Mouse (Mus musculus): ENCODE measurements at regions not wholly inside any gene's neighbourhood (a gene's known extent, or its start where the extent isn't known, plus 50 kb on each side); places are given as distances from the start of the nearest gene placed in this dataset.
A peak's percentile ranks its signal among the peaks of the same experiment; 100 is the strongest.

DNA sequence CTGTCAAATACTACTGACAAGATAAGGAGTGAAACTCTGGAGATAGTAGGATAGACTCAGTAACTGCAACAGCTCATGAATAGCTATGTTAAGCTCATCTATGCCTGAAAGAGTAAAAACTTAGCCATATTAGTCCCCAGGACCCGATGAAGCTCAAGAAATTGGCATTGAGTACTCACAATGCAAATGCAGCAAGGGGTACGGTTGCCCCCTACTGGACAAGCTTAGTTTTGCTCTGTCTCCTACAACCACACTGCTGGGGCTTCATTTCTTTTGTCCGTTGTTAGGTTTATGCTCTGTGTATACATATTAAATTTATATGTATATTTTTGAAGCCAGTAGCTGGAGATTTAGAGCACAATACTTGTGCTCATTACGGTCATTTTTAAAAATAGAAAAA, 74.4 kb upstream of the Mup5 start:
- no peak overlapping the region for H3K27ac ChIP-seq (ENCODE audit: insufficient read depth, low read length)
- H3K4me3 ChIP-seq (ENCODE audit: insufficient read depth, low read length), result no peak overlapping the region
- TF ChIP-seq CTCF (IDR thresholded peaks at IDR 0.05; ENCODE audit: extremely low read depth, insufficient read depth, low read length) (peak; percentile 47; the same call in 1 of the 2 replicates), POLR2A (IDR thresholded peaks at IDR 0.05; ENCODE audit: extremely low read depth, insufficient read depth, low read length) (no peak)
- no peaks in the 10 kb centered on the region for H3K4me1 ChIP-seq (ENCODE audit: control insufficient read depth, insufficient read depth, low read length)

DNA sequence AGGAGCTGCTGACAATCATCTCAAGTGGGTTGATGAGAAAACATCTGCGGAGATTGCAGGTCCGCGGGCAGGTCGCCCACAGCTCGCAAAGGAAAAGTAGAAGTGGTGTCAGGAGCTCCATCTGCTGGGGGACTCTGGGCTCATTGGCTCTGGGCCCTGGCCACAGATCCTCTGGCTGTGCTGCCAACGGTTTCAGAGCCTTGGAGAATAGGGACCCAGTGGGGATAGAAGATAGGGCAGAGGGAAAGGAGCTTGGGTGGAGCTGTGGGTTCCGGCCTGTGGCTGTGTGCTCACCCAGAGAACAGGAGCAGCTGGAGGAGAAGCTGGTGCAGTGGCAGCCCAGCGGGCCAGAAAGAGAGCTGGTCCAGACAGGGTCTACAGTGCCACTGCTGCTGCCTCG, 67.1 kb upstream of the Mup5 start:
- H3K4me3 ChIP-seq (ENCODE audit: insufficient read depth, low read length), result no peak overlapping the region
- no peaks in the 10 kb centered on the region for H3K4me1 ChIP-seq (ENCODE audit: control insufficient read depth, insufficient read depth, low read length)
- TF ChIP-seq CTCF (IDR thresholded peaks at IDR 0.05; ENCODE audit: extremely low read depth, insufficient read depth, low read length) (no peak), POLR2A (IDR thresholded peaks at IDR 0.05; ENCODE audit: extremely low read depth, insufficient read depth, low read length) (no peak)
- no peak overlapping the region for H3K27ac ChIP-seq (ENCODE audit: insufficient read depth, low read length)

DNA sequence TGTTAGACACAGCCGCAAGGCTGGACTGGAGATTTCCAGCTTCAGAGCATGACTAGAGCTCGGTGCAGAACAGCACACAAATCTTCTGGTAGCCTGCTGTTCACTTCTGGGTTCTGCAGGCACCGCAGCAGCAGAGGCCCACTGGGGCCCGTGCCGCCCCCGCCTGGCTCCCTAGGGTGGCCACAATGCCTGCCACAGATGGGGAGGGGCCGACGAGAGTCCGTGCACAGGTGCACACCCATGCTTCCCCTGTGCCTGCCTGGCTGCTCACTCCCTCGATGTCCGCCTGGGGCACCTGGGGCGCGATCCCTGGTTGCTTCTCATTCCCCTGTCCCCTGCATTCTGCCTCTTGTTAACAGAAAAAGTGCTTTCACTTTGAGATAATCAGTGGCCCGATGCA, 63.2 kb upstream of the Mup5 start:
- Histone ChIP-seq H3K4me3 (ENCODE audit: insufficient read depth, low read length) (no peak overlapping the region), H3K4me1 (ENCODE audit: control insufficient read depth, insufficient read depth, low read length) (no peaks in the 10 kb centered on the region), H3K27ac (ENCODE audit: insufficient read depth, low read length) (no peak overlapping the region)
- no peak for TF ChIP-seq CTCF (IDR thresholded peaks at IDR 0.05; ENCODE audit: extremely low read depth, insufficient read depth, low read length)
- TF ChIP-seq POLR2A (IDR thresholded peaks at IDR 0.05; ENCODE audit: extremely low read depth, insufficient read depth, low read length), result no peak

DNA sequence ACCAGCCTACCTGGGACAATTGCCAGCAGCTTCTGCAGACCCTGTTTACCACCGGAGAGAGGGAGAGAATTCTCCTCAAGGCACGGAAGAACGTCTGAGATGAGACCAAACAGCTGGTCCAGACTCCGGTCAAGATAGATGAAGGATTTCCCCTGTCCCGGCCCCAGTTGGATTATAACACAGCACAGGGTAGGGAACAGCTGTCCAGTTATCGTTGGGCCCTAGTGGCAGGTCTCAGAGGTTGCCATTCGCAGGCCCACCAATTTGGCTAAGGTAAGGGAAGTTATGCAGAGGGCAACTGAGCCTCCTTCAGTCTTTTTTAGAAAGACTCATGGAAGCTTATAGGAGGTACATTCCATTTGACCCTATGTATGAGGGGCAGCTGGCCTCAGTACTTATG, 62.1 kb upstream of the Mup5 start:
- TF ChIP-seq POLR2A (IDR thresholded peaks at IDR 0.05; ENCODE audit: extremely low read depth, insufficient read depth, low read length) (no peak), CTCF (IDR thresholded peaks at IDR 0.05; ENCODE audit: extremely low read depth, insufficient read depth, low read length) (no peak)

More for the DNA sequence above, 62.1 kb upstream of the Mup5 start:
- Histone ChIP-seq H3K4me1 (ENCODE audit: control insufficient read depth, insufficient read depth, low read length) (no peaks in the 10 kb centered on the region), H3K4me3 (ENCODE audit: insufficient read depth, low read length) (no peak overlapping the region), H3K27ac (ENCODE audit: insufficient read depth, low read length) (no peak overlapping the region)
